Mouse (Mus musculus) MEL (cell line): ENCODE measurements at regions not wholly inside any gene's neighbourhood (a gene's known extent, or its start where the extent isn't known, plus 50 kb on each side); places are given as distances from the start of the nearest gene placed in this dataset.

Source experiments
- DNase-seq: peaks from one replicate; pipeline ENCODE4 v3.0.0; 2011; ENCODE audit warnings: low read depth, low spot score
- H3K27ac ChIP-seq: 2 replicates; pipeline ENCODE4 v1.5.1; 2012; ENCODE audit warnings: low read depth, mild to moderate bottlenecking, control low read depth, low read length, moderate library complexity; ENCODE audit not compliant: control insufficient read depth
- H3K27me3 ChIP-seq, 2 experiments: fragments of 150-350 bp in 1 of 2; sonication (generic) in 1 of 2; 2 replicates each; pipeline ENCODE4 v1.6.1; 2012; ENCODE audit warnings: low read length in 2 of 2, mild to moderate bottlenecking in 2 of 2, improper control_type of control experiment in 1 of 2, moderate library complexity in 1 of 2; ENCODE audit not compliant: insufficient read depth in 2 of 2, control insufficient read depth in 1 of 2
- H3K36me3 ChIP-seq, 2 experiments: 2 replicates each; pipeline ENCODE4 v1.6.1; 2012 to 2014; ENCODE audit warnings: low read length in 2 of 2, improper control_type of control experiment in 1 of 2, inconsistent platforms in 1 of 2, mild to moderate bottlenecking in 1 of 2; ENCODE audit not compliant: insufficient read depth in 2 of 2, control insufficient read depth in 1 of 2
- H3K4me1 ChIP-seq, 2 experiments: fragments of 150-350 bp in 1 of 2; sonication (generic) in 1 of 2; 2 replicates each; pipeline ENCODE4 v1.6.1; 2012; ENCODE audit warnings: low read length in 2 of 2, improper control_type of control experiment in 1 of 2, mild to moderate bottlenecking in 1 of 2; ENCODE audit not compliant: insufficient read depth in 2 of 2, control insufficient read depth in 1 of 2
- H3K4me3 ChIP-seq, 2 experiments: fragments of 150-350 bp in 1 of 2; sonication (generic) in 1 of 2; 2 replicates each; pipeline ENCODE4 v1.5.1; 2012; ENCODE audit warnings: low read depth in 2 of 2, low read length in 2 of 2, mild to moderate bottlenecking in 2 of 2, moderate library complexity in 2 of 2, control low read depth in 1 of 2, improper control_type of control experiment in 1 of 2; ENCODE audit not compliant: control insufficient read depth in 1 of 2, insufficient read depth in 1 of 2
- H3K79me2 ChIP-seq: 2 replicates; pipeline ENCODE4 v1.6.1; 2012; ENCODE audit warnings: mild to moderate bottlenecking, low read length, moderate library complexity; ENCODE audit not compliant: control insufficient read depth, poor library complexity, insufficient read depth
- H3K9ac ChIP-seq: 2 replicates; pipeline ENCODE4 v1.6.1; 2012; ENCODE audit warnings: low read depth, mild to moderate bottlenecking, control low read depth, low read length, moderate library complexity; ENCODE audit not compliant: control insufficient read depth, poor library complexity, severe bottlenecking
- H3K9me3 ChIP-seq: fragments of 150-350 bp; sonication (generic); replicated peaks from 2 replicates; pipeline ENCODE4 v1.6.1; 2012; ENCODE audit warnings: mild to moderate bottlenecking, low read length, improper control_type of control experiment, moderate library complexity; ENCODE audit not compliant: insufficient read depth
- BHLHE40 ChIP-seq: IDR thresholded peaks from 2 replicates; pipeline ENCODE4 v1.6.1; 2012; ENCODE audit warnings: low read depth, mild to moderate bottlenecking, inconsistent platforms, low read length, improper control_type of control experiment, borderline replicate concordance
- CHD1 ChIP-seq: IDR thresholded peaks from 2 replicates; pipeline ENCODE4 v1.6.1; 2012; ENCODE audit warnings: low read depth, mild to moderate bottlenecking, inconsistent platforms, low read length, improper control_type of control experiment
- ELF1 ChIP-seq: IDR thresholded peaks from 2 replicates; pipeline ENCODE4 v1.6.1; 2014; ENCODE audit warnings: low read depth, mild to moderate bottlenecking, inconsistent platforms, low read length, improper control_type of control experiment, moderate library complexity
- EP300 ChIP-seq, 2 experiments: IDR thresholded peaks; 2 replicates each; pipeline ENCODE4 v1.6.1; 2011; ENCODE audit warnings: improper control_type of control experiment in 2 of 2, low read length in 2 of 2, low read depth in 1 of 2, mild to moderate bottlenecking in 1 of 2
- ETS1 ChIP-seq: IDR thresholded peaks from 2 replicates; pipeline ENCODE4 v1.6.1; 2012; ENCODE audit warnings: low read depth, mild to moderate bottlenecking, inconsistent platforms, low read length, improper control_type of control experiment, moderate library complexity
- GABPA ChIP-seq: IDR thresholded peaks from 2 replicates; pipeline ENCODE4 v1.6.1; 2012; ENCODE audit warnings: low read depth, mild to moderate bottlenecking, inconsistent platforms, low read length, improper control_type of control experiment, moderate library complexity
- MAZ ChIP-seq: IDR thresholded peaks from 2 replicates; pipeline ENCODE4 v1.6.1; 2012; ENCODE audit warnings: low read depth, mild to moderate bottlenecking, inconsistent platforms, low read length, improper control_type of control experiment
- MYB ChIP-seq: IDR thresholded peaks from 2 replicates; pipeline ENCODE4 v1.6.1; 2011; ENCODE audit warnings: mild to moderate bottlenecking, low read depth, low read length, improper control_type of control experiment
- POLR2AphosphoS2 ChIP-seq: IDR thresholded peaks from 2 replicates; pipeline ENCODE4 v1.6.1; 2011; ENCODE audit warnings: low read length, improper control_type of control experiment
- TCF12 ChIP-seq: IDR thresholded peaks from 2 replicates; pipeline ENCODE4 v1.6.1; 2014; ENCODE audit warnings: low read depth, mild to moderate bottlenecking, inconsistent platforms, low read length, improper control_type of control experiment, moderate library complexity
- ZC3H11A ChIP-seq: IDR thresholded peaks from 2 replicates; pipeline ENCODE4 v1.6.1; 2012; ENCODE audit warnings: low read depth, mild to moderate bottlenecking, inconsistent platforms, low read length, improper control_type of control experiment
- ZKSCAN1 ChIP-seq: IDR thresholded peaks from 2 replicates; pipeline ENCODE4 v1.6.1; 2012; ENCODE audit warnings: low read depth, mild to moderate bottlenecking, inconsistent platforms, low read length, improper control_type of control experiment, moderate library complexity
- ZMIZ1 ChIP-seq: IDR thresholded peaks from 2 replicates; pipeline ENCODE4 v1.6.1; 2012; ENCODE audit warnings: low read depth, mild to moderate bottlenecking, inconsistent platforms, low read length, improper control_type of control experiment, moderate library complexity

DNA sequence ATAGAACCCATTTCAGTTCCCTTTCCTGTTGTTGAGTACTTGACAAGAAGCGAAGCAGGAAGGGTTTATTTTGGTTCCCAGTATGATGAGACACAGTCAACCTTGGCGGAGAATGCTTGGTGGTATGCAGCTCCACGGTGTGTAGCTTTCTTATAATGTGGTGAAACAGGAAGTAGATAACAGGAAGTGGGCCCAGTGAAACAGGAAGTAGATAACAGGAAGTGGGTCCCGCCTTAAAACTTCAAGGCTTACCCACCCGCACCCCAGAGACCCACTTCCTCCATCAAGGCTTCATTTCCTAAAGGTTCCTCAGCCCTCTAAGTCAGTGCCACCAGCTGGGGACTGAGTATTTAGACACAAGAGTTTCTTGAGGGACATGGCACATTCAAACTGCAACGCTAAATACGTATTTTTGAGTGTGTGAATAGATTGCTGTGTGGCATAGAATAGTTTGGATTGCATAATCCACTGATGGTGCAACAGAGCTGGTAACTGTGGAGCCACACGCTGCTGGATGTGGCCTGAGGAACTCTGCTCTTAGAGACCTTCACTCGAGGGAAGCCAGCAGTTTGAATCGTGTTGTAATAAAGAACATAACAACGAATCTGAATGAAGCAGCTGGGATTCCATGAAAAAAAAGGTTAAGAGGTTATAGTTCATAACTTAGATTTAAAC lies 190.8 kb downstream of the Npr3 start:
- H3K4me3 ChIP-seq, result no peak overlapping the region
- no peaks in the 10 kb centered on the region for H3K9me3 ChIP-seq
- no peaks in the 10 kb centered on the region for H3K27me3 ChIP-seq
- H3K36me3 ChIP-seq, result no peaks in the 10 kb centered on the region
- no peaks in the 10 kb centered on the region for H3K79me2 ChIP-seq
- H3K4me1 ChIP-seq, result no peaks in the 10 kb centered on the region
- DNase-seq, result peak; percentile 55
- no peak overlapping the region for H3K27ac ChIP-seq
- H3K9ac ChIP-seq, result no peak overlapping the region
- TF ChIP-seq EP300 (IDR thresholded peaks at IDR 0.05; ENCODE audit: low read depth in 1 of 2, low read length in 2 of 2) (peak in 1 of 2 experiments; percentile 42; a peak in 1 of 4 replicates), ELF1 (peak; percentile 52; the same call in 1 of the 2 replicates), GABPA (no peak), ETS1 (no peak)

DNA sequence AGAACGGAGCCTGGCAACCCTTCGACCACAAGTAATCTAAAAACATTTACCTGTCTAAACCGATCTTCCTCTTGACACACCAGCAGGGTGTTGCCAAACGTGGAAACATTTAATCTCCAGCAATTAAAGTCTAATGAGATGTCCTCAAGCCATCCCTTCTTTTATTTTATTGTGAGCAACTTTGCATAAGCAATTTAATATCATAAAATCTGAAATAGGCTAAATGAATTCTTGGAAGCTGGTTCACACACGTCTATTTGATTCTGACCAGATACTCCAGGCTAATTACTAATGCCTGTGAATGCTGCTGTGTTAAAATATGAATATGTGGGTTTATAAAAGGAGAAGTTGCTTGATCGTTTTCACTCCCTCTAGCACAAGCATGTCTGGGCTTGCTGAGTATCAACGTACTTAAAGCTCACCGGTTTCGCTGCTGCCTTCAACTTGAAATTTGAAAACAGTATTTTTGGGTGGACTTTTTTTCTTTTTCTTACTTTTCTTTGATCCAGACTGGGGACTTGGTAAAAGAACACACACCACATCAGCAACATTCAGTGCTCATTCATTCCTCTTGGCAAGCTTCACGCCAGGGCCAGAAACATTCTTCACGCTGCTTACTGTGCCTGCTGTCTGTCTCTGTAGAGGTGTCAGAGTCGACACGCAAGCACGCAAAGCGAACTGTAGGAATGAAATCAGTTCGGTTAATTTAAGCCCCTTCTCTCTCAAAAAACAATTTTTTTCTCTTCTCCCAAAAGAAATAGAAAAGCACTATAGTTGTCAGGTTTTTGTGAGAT lies 194.4 kb downstream of the Npr3 start:
- Histone ChIP-seq H3K36me3 (no peaks in the 10 kb centered on the region), H3K4me3 (no peak overlapping the region), H3K27ac (no peak overlapping the region), H3K27me3 (no peaks in the 10 kb centered on the region), H3K4me1 (no peaks in the 10 kb centered on the region), H3K79me2 (no peaks in the 10 kb centered on the region)
- DNase-seq, result no peak
- TF ChIP-seq MAZ (no peak), ZKSCAN1 (no peak), ETS1 (no peak), POLR2AphosphoS2 (no peak), TCF12 (no peak), ZMIZ1 (no peak), EP300 (IDR thresholded peaks at IDR 0.05; ENCODE audit: low read depth in 1 of 2, low read length in 2 of 2) (no peak), CHD1 (no peak), ZC3H11A (no peak), BHLHE40 (no peak), MYB (no peak)
- TF ChIP-seq, all 39 proteins: peak for 0
- Histone ChIP-seq H3K9ac (no peak overlapping the region), H3K9me3 (no peaks in the 10 kb centered on the region)
